Mouse (Mus musculus) brain, embryonic 14.5 days (tissue): ENCODE results near the gene Fat1. TPM values are rescaled to one million over a fixed set of nuclear protein-coding genes. Genes with fewer than 3 reads are reported as not detected.

Experiments
- DNase-seq: peaks from one replicate; pipeline ENCODE4 v3.0.0-alpha.2; 2011; ENCODE audit warnings: low read depth
- CTCF ChIP-seq: fragments of 200-500 bp; IDR thresholded peaks from 2 replicates; pipeline ENCODE4 v1.5.1; 2012; ENCODE audit warnings: inconsistent platforms, mild to moderate bottlenecking, moderate library complexity, borderline replicate concordance; ENCODE audit not compliant: insufficient read depth, insufficient read length; ENCODE audit errors: extremely low read depth
- POLR2A ChIP-seq: fragments of 200-500 bp; IDR thresholded peaks from 2 replicates; pipeline ENCODE4 v1.6.1; 2012; ENCODE audit warnings: mild to moderate bottlenecking, inconsistent platforms, borderline replicate concordance; ENCODE audit not compliant: poor library complexity, insufficient read depth, insufficient read length, severe bottlenecking; ENCODE audit errors: extremely low read depth
- polyA plus RNA-seq: library from polyadenylated mRNA; depleted of rRNA; stranded (reverse); fragments of >200 nt; gene quantifications from 2 replicates; pipeline ENCODE4 v1.2.3, GENCODE M21; 2012

Fat1 gene
- polyA plus RNA-seq, 1 experiment, result 59.0 TPM

DNA sequence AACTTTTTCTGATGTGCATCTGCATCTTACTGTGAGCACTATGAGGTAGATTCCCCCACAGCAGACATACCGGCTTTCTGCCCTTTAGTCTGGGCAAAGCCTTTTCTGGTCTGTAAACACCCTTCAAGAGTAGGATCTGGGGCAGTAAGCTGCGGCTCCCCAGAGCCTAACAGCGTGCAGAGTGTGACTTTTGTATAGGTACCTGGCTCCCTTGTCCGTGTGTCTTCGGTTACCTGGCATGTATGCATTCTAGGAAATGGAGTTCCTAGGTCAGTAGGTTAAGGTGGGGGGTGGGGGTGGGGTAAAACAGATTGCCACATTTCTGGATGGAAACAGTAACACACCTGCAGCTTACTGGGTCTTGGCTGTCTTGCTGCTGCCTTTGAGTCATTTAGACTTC, 36.7 kb downstream of the Fat1 start:
- no peak for DNase-seq
- no peak for TF ChIP-seq POLR2A
- no peak for TF ChIP-seq CTCF

DNA sequence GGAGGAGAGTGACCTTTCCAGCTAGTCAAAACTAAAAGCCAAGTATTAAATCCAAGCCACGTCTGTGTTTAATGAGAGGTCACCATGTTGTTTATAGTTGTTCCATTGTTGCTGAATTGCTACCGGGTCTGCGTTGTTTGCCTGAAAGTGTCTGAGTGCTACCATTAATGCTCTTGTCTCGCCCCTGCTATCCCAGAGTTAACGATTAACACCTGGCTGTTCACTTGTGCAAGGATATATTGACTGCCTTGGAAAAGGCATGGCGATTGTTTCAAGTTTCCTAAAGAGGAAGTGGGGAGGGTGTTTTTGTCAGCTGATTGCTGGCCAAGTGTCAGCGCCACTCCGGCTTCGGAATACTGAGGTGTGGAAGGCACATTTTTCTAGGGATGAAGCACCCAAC, 39.9 kb downstream of the Fat1 start:
- DNase-seq, result no peak
- TF ChIP-seq POLR2A (no peak), CTCF (no peak)

DNA sequence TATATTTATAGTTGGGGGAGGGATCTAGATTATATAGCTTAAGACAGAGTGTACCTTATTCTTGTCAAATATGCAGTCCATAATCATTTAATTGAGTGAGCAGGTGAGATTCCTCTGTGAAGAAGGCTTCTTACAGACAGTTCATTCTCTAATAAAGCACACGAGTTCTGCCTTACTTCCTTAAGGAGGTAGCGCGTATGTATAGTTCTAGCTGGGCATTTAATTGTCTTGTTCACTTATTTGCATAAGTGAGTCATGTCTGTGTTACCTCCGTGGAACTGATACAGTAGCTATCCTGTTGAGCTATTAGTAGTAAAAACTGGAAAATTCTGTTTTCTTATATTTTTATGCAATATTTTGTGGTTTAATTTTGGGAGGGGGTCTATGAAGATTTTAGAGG, 40.4 kb downstream of the Fat1 start:
- TF ChIP-seq CTCF (no peak), POLR2A (no peak)
- DNase-seq, result no peak

GRCm38 (mm10) chr8:44978622-44979021, 43.4 kb downstream of the Fat1 start:
- no peak for TF ChIP-seq CTCF
- no peak for TF ChIP-seq POLR2A
- no peak for DNase-seq

- no peak for DNase-seq
- TF ChIP-seq CTCF, result no peak
- TF ChIP-seq POLR2A, result no peak
Measured at GRCm38 (mm10) chr8:44979245-44979644, 44.0 kb downstream of the Fat1 start.

DNA sequence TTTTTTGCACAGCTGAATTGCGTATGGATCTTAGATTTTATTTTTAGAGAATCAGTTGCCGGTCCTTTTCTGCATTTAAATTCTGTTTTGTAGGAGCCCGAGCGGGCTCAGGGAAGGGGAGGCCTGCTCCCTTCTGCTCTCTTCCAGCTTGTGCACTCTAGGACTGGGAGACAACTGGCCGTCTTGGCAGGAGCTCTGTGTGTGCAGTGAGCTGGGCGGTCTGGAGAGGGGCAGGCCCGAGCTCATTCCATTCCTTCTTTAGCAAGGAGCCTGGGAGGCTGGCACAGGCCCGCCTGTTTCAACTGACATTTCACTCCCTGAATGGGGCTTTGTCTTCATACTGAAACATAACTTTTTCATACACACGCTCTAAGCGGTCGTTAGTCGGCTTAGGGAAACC, 44.8 kb downstream of the Fat1 start:
- peak; percentile 92 for DNase-seq
- no peak for TF ChIP-seq CTCF
- TF ChIP-seq POLR2A, result no peak

DNA sequence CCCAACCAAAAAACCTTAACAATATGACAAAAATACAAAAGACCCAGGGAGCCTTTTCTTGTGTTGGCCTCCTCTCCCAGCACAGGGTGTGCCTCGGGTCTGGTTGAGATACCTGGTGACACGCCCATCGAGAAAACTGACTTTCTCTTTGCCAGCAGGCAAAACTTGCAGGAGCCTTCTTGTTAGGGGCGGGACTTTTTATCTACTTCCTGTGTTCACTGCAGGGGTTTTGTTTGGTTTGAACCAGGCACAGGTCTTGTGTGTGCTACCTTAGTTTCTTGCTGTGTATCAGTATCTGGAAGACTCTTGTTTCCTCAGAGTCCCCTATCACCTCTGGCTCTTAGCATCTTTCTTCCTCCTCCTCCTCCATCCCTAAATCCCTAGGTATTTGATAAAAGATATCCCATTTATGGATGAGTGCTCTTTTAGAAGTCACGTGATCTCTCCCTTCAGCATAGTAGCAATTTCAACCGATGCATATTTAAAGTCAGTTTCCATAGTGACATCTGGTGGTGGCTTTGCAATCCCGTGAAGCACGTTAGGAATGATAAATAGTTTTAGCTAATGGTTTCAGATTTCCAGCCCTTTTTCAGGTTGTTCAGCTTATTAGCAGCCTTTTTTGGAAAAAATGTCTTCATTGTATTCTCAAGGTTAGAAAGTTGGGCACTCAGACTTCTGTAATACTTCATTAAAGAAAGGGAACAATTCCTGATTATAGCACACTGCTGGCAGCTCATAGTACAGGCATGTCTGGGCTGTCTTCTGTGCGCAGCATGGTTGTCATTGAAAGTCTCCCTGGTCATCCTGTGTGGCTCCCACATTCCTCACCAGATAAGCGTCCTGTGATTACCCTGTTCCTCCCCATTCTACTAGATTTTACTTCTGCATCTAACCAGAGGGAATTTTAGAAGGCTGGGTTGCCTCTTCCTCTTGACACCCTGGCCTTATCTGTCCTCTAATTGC, 50.4 kb downstream of the Fat1 start:
- DNase-seq, result peak; percentile 86
- no peak for TF ChIP-seq POLR2A
- peak; percentile 35; the same call in 1 of the 2 replicates for TF ChIP-seq CTCF

DNA sequence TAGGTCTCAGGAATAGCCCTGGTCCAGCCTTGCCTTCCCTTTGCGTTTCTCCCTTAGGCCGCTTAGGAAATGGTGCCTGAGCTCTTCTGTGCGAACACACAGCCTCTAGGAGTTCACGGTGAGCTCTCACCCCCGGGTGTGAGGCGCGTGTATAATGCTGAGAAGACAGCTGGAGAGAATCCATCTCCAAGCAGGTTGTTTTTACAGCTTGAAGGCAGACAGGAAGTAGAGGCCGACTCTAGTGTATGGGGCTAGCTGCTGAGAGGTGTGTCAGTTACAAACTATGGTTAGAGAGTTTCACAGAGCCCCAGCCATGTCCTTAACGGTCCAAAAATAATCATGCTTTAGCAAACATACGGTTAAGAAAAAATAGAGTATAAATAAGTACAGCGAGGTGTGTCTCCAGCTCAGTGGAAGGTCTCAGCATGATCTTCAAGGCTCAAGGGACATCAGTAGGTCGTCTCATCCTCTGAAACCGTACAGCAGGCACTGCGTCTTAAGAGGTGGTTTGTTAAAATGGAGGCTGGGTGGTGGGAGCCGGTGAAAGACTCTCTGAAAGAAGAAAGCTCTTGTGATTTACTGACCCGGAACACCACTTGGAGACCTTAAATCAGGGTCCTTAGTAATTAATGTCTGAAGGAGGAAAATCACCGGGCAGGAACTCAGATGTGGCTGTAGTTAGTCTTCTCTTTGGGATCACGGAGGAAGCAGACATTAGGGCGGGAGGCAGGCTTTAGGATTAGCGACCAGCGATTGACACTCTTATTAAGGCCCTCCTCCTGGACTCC, 56.6 kb downstream of the Fat1 start:
- DNase-seq, result no peak
- TF ChIP-seq CTCF (no peak), POLR2A (no peak)

- no peak for DNase-seq
- TF ChIP-seq CTCF, result no peak
- no peak for TF ChIP-seq POLR2A
Measured at GRCm38 (mm10) chr8:44992664-44993063, 57.4 kb downstream of the Fat1 start.

DNA sequence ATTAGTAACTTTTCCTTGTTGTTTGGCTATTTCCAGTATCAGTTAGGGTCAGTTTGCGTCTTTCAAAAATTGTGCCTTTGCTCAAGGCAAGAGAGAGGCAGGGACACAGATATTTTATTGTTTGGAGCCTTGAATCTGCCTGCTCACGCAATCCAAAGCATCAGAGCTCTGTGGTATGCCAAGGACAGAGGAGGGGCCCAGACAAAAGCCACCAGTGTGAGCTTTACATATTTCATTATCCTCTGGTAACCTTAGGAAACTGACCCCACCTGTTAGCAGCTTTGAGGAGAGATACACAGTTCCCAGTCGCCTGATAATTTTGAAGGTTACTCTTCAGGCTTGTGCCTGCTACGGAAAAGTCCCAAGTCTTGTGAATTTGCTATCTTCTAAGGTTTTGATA, 58.1 kb downstream of the Fat1 start:
- no peak for DNase-seq

GRCm38 (mm10) chr8:44996493-44996892, 61.2 kb downstream of the Fat1 start:
- TF ChIP-seq CTCF (no peak), POLR2A (no peak)
- no peak for DNase-seq

More for the DNA sequence above, 58.1 kb downstream of the Fat1 start:
- TF ChIP-seq POLR2A (no peak), CTCF (no peak)

- TF ChIP-seq POLR2A, result no peak
- TF ChIP-seq CTCF, result no peak
- no peak for DNase-seq
Measured at GRCm38 (mm10) chr8:44997321-44997720, 62.1 kb downstream of the Fat1 start.

- TF ChIP-seq POLR2A, result no peak
- no peak for TF ChIP-seq CTCF
- DNase-seq, result no peak
Measured at GRCm38 (mm10) chr8:44997829-44998228, 62.6 kb downstream of the Fat1 start.
